Mouse (Mus musculus) bone marrow, adult 2 months (tissue): ENCODE data around the gene H2-DMa. TPM values are rescaled to one million over a fixed set of nuclear protein-coding genes. Genes with fewer than 3 reads are reported as not detected.

ENCODE experiments used
- H3K27ac ChIP-seq: fragments of 200-500 bp; 2 replicates; pipeline ENCODE4 v1.5.1; 2012; ENCODE audit warnings: low read depth, mild to moderate bottlenecking, control low read depth, inconsistent platforms, low read length; ENCODE audit not compliant: control insufficient read depth, poor library complexity, insufficient read depth
- H3K4me1 ChIP-seq: fragments of 200-500 bp; 2 replicates; pipeline ENCODE4 v1.6.1; 2011; ENCODE audit warnings: low read length; ENCODE audit not compliant: control insufficient read depth, insufficient read depth
- H3K4me3 ChIP-seq: fragments of 200-500 bp; replicated peaks from 2 replicates; pipeline ENCODE3; 2011; ENCODE audit warnings: mild to moderate bottlenecking, low read depth, low read length, control low read depth; ENCODE audit not compliant: control insufficient read depth
- CTCF ChIP-seq: fragments of 200-500 bp; IDR thresholded peaks from 2 replicates; pipeline ENCODE4 v1.5.1; 2011; ENCODE audit warnings: low read length, control low read depth; ENCODE audit not compliant: control insufficient read depth, insufficient read depth
- POLR2A ChIP-seq: fragments of 200-500 bp; IDR thresholded peaks from 2 replicates; pipeline ENCODE4 v1.6.1; 2011; ENCODE audit warnings: low read depth, mild to moderate bottlenecking, control low read depth, low read length, borderline replicate concordance; ENCODE audit not compliant: control insufficient read depth
- WGBS: fragments of 180-500 bp; shearing (Covaris S2); methylation state at CpG from one replicate; pipeline ENCODE4 v1.1.7; 2018; 5-methylcytosine and 5-hydroxymethylcytosine counted together
- polyA plus RNA-seq: library from polyadenylated mRNA; stranded (reverse); fragments of >200 nt; gene quantifications from 2 replicates; pipeline ENCODE4 v1.2.4, GENCODE M21; 2011; ENCODE audit warnings: low replicate concordance; ENCODE audit not compliant: missing spikeins, insufficient read depth, insufficient read length

Gene H2-DMa
- polyA plus RNA-seq, 1 experiment: 38.5 TPM

- H3K27ac ChIP-seq: no peak overlapping the region
- 87% methylated on average over 5 of the region's 5 CpGs for WGBS
- H3K4me1 ChIP-seq: peaks cover 15% of the 10 kb centered on the region
- H3K4me3 ChIP-seq: no peak overlapping the region
- no peak for TF ChIP-seq CTCF
- TF ChIP-seq POLR2A: no peak
Measured at GRCm38 (mm10) chr17:34099531-34099930, 19.8 kb upstream of the H2-DMa start.

GRCm38 (mm10) chr17:34101185-34101584 is 18.2 kb upstream of the H2-DMa start:
- TF ChIP-seq CTCF (no peak), POLR2A (no peak)
- Histone ChIP-seq H3K27ac (peak overlapping the region; percentile 99; the same call in 1 of the 2 replicates), H3K4me1 (peaks cover 10% of the 10 kb centered on the region), H3K4me3 (no peak overlapping the region)
- WGBS: 21% methylated on average over 5 of the region's 5 CpGs

GRCm38 (mm10) chr17:34101604-34102032 is 17.7 kb upstream of the H2-DMa start:
- TF ChIP-seq CTCF (peak; percentile 77), POLR2A (no peak)
- Histone ChIP-seq H3K27ac (peak overlapping the region; percentile 99), H3K4me1 (peaks cover 7% of the 10 kb centered on the region), H3K4me3 (peak overlapping the region; percentile 77)
- WGBS: under 1% methylated on average over 12 of the region's 12 CpGs

GRCm38 (mm10) chr17:34102831-34103230 is 16.5 kb upstream of the H2-DMa start:
- Histone ChIP-seq H3K4me3 (peak overlapping the region; percentile 58), H3K27ac (no peak overlapping the region; the same call in 1 of the 2 replicates), H3K4me1 (peaks cover 3% of the 10 kb centered on the region; the same call in 1 of the 2 replicates)
- WGBS: 3% methylated on average over 6 of the region's 6 CpGs
- TF ChIP-seq POLR2A: no peak
- TF ChIP-seq CTCF: no peak

- H3K4me1 ChIP-seq: peaks cover 3% of the 10 kb centered on the region; the same call in 1 of the 2 replicates
- 85% methylated on average over 9 of the region's 9 CpGs for WGBS
- H3K27ac ChIP-seq: no peak overlapping the region
- TF ChIP-seq CTCF: no peak
- no peak for TF ChIP-seq POLR2A
- no peak overlapping the region for H3K4me3 ChIP-seq
Measured at GRCm38 (mm10) chr17:34104804-34105203, 14.5 kb upstream of the H2-DMa start.

GRCm38 (mm10) chr17:34106555-34106954 is 12.8 kb upstream of the H2-DMa start:
- TF ChIP-seq CTCF (no peak), POLR2A (no peak)
- H3K4me3 ChIP-seq: no peak overlapping the region
- 84% methylated on average over 7 of the region's 7 CpGs for WGBS
- peaks cover 3% of the 10 kb centered on the region; the same call in 1 of the 2 replicates for H3K4me1 ChIP-seq
- H3K27ac ChIP-seq: no peak overlapping the region

GRCm38 (mm10) chr17:34107109-34107867 is 12.1 kb upstream of the H2-DMa start:
- no peak overlapping the region for H3K27ac ChIP-seq
- H3K4me3 ChIP-seq: no peak overlapping the region
- TF ChIP-seq POLR2A (no peak), CTCF (no peak)
- H3K4me1 ChIP-seq: peaks cover under 1% of the 10 kb centered on the region; the same call in 1 of the 2 replicates
- 82% methylated on average over 7 of the region's 7 CpGs for WGBS

- Histone ChIP-seq H3K27ac (no peak overlapping the region), H3K4me3 (no peak overlapping the region), H3K4me1 (no peaks in the 10 kb centered on the region; the same call in 1 of the 2 replicates)
- 79% methylated on average over 5 of the region's 6 CpGs for WGBS
- TF ChIP-seq POLR2A (no peak), CTCF (no peak)
Measured at GRCm38 (mm10) chr17:34108460-34108859, 10.9 kb upstream of the H2-DMa start.
